Mouse (Mus musculus) olfactory bulb, adult 2 months (tissue): ENCODE measurements at regions not wholly inside any gene's neighbourhood (a gene's known extent, or its start where the extent isn't known, plus 50 kb on each side); places are given as distances from the start of the nearest gene placed in this dataset.

Experiments used
- H3K27ac ChIP-seq: fragments of 200-500 bp; 2 replicates; pipeline ENCODE4 v1.5.1; 2012; ENCODE audit warnings: low read depth, low read length; ENCODE audit not compliant: insufficient read depth
- H3K4me1 ChIP-seq: fragments of 200-500 bp; 2 replicates; pipeline ENCODE4 v1.6.1; 2012; ENCODE audit warnings: low read length; ENCODE audit not compliant: control insufficient read depth, insufficient read depth
- H3K4me3 ChIP-seq: fragments of 200-500 bp; 2 replicates; pipeline ENCODE4 v1.5.1; 2012; ENCODE audit warnings: mild to moderate bottlenecking, low read depth, low read length, moderate library complexity; ENCODE audit not compliant: insufficient read depth
- CTCF ChIP-seq: fragments of 200-500 bp; IDR thresholded peaks from 2 replicates; pipeline ENCODE4 v1.5.1; 2012; ENCODE audit warnings: low read depth, mild to moderate bottlenecking, low read length, moderate library complexity; ENCODE audit not compliant: insufficient read depth
- POLR2A ChIP-seq: fragments of 200-500 bp; IDR thresholded peaks from 2 replicates; pipeline ENCODE4 v1.6.1; 2012; ENCODE audit warnings: mild to moderate bottlenecking, low read depth, low read length, moderate library complexity; ENCODE audit not compliant: insufficient read depth
- WGBS: fragments of 180-500 bp; shearing (Covaris S2); methylation state at CpG from one replicate; pipeline ENCODE4 v1.1.7; 2018; 5-methylcytosine and 5-hydroxymethylcytosine counted together

GRCm38 (mm10) chr13:25560339-25560738, 290.0 kb upstream of the Nrsn1 start:
- Histone ChIP-seq H3K4me1 (no peaks in the 10 kb centered on the region), H3K4me3 (no peak overlapping the region), H3K27ac (no peak overlapping the region)
- 67% methylated on average over 2 of the region's 2 CpGs for WGBS
- TF ChIP-seq POLR2A (no peak), CTCF (no peak)

GRCm38 (mm10) chr13:25554962-25555361, 284.7 kb upstream of the Nrsn1 start:
- no peak overlapping the region for H3K27ac ChIP-seq
- TF ChIP-seq CTCF (no peak), POLR2A (no peak)
- H3K4me3 ChIP-seq = no peak overlapping the region
- 75% methylated on average over 6 of the region's 6 CpGs for WGBS
- H3K4me1 ChIP-seq = no peaks in the 10 kb centered on the region

GRCm38 (mm10) chr13:25548551-25548950, 278.2 kb upstream of the Nrsn1 start:
- 90% methylated on average over 9 of the region's 9 CpGs for WGBS
- no peak overlapping the region for H3K27ac ChIP-seq
- H3K4me3 ChIP-seq = no peak overlapping the region
- H3K4me1 ChIP-seq = peaks cover 3% of the 10 kb centered on the region; the same call in 1 of the 2 replicates
- TF ChIP-seq CTCF (no peak), POLR2A (no peak)

DNA sequence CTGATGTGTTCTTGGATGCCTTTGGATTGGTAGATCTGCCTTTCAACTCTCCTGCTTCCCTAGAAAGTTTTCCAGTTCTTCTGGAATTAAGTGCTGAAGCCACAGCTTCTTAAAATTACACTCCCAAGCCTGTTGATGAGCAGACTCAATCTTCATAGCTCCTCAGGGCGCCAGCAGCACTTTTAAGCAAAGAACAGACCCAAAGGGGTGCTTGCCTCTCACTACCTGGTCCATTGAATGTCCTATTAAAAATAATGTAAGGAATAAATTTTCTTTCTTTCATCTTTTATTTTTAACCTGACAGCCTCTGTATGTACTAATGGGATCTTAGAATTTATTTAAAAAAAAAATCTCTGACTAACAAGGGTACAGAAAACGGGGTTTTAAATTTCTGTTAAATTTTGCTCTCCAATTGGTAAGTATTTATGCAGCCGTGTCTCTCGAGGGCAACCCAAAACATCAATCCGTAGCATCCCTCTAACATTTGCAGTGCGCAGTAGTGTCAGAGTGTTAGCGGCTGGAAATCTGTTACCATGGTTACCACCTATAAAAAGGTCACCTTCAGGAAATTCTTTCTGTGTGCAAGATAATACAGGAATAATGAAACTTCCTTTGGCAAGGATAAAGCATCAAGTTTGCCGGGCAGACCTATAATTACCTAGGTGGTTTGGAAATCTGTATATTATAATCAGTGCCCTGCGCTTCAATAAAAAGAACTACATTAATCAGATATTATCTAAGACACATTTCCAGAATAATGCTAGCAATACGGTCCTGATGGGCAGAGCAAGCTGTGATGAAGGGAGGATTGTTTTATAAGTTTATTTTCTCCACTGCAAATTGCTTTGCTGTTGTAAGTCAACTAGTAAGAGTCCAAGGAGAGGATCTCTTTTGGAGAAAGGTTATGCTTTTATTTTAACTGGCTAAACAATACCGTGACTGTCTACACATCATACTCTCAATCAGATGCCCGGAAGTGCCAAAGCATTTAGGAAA, 277.1 kb upstream of the Nrsn1 start:
- 36% methylated on average over 12 of the region's 12 CpGs for WGBS
- Histone ChIP-seq H3K4me3 (no peak overlapping the region), H3K27ac (no peak overlapping the region), H3K4me1 (peaks cover 3% of the 10 kb centered on the region; the same call in 1 of the 2 replicates)
- TF ChIP-seq POLR2A (no peak), CTCF (no peak)

DNA sequence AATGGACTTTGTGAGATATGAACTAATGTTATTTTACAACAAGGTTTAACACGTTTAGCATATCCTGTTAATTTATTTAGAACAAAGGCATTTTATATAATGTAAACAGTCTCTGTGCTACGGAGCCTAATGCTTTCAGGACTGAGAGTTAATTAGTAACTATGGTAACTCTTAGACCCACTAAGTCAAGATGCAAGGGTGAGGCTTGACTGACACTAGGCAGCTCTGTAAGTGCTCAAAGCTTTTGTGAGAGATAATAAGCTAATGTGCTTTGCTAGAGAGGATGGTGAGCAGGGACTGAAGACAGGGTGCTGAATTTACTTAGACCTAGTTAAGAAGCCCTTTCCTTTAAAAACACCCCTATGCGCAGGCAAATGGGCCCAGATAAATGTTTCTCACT, 253.8 kb upstream of the Nrsn1 start:
- WGBS = 46% methylated on average over 3 of the region's 3 CpGs
- Histone ChIP-seq H3K4me1 (no peaks in the 10 kb centered on the region), H3K4me3 (no peak overlapping the region), H3K27ac (no peak overlapping the region)
- TF ChIP-seq CTCF (no peak), POLR2A (no peak)

DNA sequence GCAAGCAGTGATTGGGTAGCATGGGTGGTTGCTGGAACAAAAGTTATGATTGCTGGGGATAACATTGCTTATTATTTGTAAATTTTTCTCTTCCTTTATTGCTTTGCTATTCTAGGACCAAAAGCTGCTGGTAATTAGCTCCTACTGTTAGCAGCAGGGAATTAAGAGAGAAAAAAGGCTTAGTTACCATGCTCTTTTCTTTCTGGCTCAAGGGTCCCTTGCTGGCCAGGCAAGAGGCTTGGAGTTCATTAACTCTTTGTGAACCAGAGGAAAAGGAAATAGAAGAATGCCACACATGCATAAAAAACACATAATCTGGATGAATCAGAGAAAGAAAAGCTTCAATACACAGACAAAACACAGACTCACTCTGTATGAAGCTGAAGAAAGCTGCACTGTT, 237.1 kb upstream of the Nrsn1 start:
- no peak for TF ChIP-seq POLR2A
- no peak for TF ChIP-seq CTCF
- no peaks in the 10 kb centered on the region for H3K4me1 ChIP-seq
- H3K4me3 ChIP-seq = no peak overlapping the region
- no peak overlapping the region for H3K27ac ChIP-seq

DNA sequence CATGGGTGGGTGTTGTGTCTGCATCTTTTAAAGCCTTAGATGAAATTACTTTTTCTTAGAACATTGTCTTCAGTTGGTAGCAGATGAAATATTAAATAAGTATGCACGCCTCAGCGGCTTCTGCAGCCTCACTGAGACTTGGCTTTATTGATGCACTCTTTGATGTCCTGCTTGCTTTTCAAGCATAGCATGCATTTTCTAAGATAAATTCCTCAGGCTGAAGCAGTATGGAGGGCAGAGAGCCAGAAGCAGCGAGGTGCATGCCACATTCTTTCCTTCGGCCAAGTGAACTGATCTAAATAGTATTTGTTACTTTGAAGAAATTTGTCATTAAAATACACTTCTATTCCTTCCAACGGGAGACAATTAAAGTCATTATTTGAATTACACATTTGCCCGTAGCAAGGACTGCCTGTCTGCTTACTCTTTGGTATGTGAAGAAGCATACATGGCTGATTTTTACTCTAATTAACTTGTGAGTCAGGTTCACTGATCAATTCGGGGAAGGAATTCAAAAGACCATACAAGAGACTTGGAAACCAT, 224.3 kb upstream of the Nrsn1 start:
- no peak overlapping the region for H3K4me3 ChIP-seq
- H3K27ac ChIP-seq = no peak overlapping the region
- TF ChIP-seq CTCF = no peak
- no peak for TF ChIP-seq POLR2A
- H3K4me1 ChIP-seq = no peaks in the 10 kb centered on the region; the same call in 1 of the 2 replicates
- 39% methylated on average over 7 of the region's 7 CpGs for WGBS

GRCm38 (mm10) chr13:25490036-25490435, 219.7 kb upstream of the Nrsn1 start:
- Histone ChIP-seq H3K4me1 (no peaks in the 10 kb centered on the region; the same call in 1 of the 2 replicates), H3K27ac (no peak overlapping the region), H3K4me3 (no peak overlapping the region)
- WGBS = 54% methylated on average over 4 of the region's 4 CpGs
- TF ChIP-seq POLR2A = no peak
- TF ChIP-seq CTCF = no peak

DNA sequence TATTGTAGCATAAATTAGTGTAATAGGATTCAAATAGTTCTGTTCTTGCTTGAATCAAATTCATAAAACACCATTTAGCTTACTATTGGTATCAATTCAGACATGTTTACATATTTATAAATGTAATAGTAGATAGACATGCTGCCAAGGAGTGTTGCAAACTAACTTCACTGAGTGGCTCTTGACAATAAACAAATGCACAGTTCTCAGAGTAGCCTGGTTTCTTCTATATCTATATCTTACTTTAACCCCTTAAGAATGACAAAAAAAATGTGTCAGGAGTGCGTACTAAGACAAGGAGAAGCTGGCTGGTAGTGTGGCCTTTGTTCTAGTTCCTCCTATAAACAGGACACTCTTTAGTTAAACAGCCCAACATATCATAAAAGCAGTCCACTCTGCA, 213.0 kb upstream of the Nrsn1 start:
- H3K4me1 ChIP-seq = no peaks in the 10 kb centered on the region
- 97% methylated on average over 1 of the region's 1 CpGs for WGBS
- TF ChIP-seq POLR2A (no peak), CTCF (no peak)
- H3K27ac ChIP-seq = no peak overlapping the region
- H3K4me3 ChIP-seq = no peak overlapping the region

DNA sequence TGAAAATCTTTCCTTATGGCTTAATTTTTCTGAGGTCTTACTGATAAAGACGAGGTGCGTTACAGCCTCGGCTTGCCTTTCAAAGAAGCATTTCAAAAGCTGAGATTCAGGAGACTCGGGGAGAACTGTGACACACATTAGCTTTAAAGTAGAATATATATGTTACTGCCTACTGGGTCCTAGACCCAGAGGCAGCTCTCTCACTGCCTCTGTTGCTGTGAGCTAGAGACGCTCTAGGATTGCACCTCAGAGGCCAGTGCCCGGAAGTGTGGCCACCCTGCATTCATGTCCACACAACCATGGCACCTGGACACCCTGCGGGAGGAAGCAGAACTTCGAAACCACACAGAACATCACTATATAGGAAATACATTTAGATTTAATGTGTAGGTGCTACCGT, 181.6 kb upstream of the Nrsn1 start:
- H3K27ac ChIP-seq = no peak overlapping the region

More for the DNA sequence above, 181.6 kb upstream of the Nrsn1 start:
- WGBS = 80% methylated on average over 9 of the region's 9 CpGs
- no peak for TF ChIP-seq CTCF
- TF ChIP-seq POLR2A = no peak
- peaks cover 2% of the 10 kb centered on the region; the same call in 1 of the 2 replicates for H3K4me1 ChIP-seq
- no peak overlapping the region for H3K4me3 ChIP-seq
